Mouse (Mus musculus) E14TG2a.4 (cell line): ENCODE measurements around the gene Slc11a1.
"Not testable (repeated sequence)": the region's sequence is repeated elsewhere in the genome, so short reads cannot be mapped to it uniquely, and the experiment has no call there.

Source experiments
- H3K27me3 ChIP-seq: 2 replicates; pipeline ENCODE4 v1.6.1; 2014; ENCODE audit warnings: low read length, control low read depth; ENCODE audit not compliant: insufficient read depth
- H3K36me3 ChIP-seq: 2 replicates; pipeline ENCODE4 v1.6.1; 2014; ENCODE audit warnings: low read length, control low read depth; ENCODE audit not compliant: insufficient read depth
- H3K4me1 ChIP-seq: replicated peaks from 2 replicates; pipeline ENCODE4 v1.6.1; 2014; ENCODE audit warnings: low read depth, low read length, control low read depth
- H3K4me3 ChIP-seq: replicated peaks from 2 replicates; pipeline ENCODE4 v1.5.1; 2014; ENCODE audit warnings: mild to moderate bottlenecking, low read length
- H3K9me3 ChIP-seq: 2 replicates; pipeline ENCODE4 v1.6.1; 2014; ENCODE audit warnings: low read length, control low read depth
- CTCF ChIP-seq: conservative IDR thresholded peaks from 2 replicates; pipeline ENCODE4 v1.5.1; 2014; ENCODE audit warnings: low read length
- NANOG ChIP-seq: IDR thresholded peaks from 2 replicates; pipeline ENCODE4 v1.6.1; 2014; ENCODE audit warnings: borderline replicate concordance, low read length, mixed read lengths
- POU5F1 ChIP-seq: IDR thresholded peaks from 2 replicates; pipeline ENCODE4 v1.6.1; 2014; ENCODE audit warnings: low read length, borderline replicate concordance

Slc11a1 gene

GRCm38 (mm10) chr1:74337241-74337771 lies 37.7 kb upstream of the Slc11a1 start:
- Histone ChIP-seq H3K36me3 (peaks cover 6% of the 10 kb centered on the region; the same call in 1 of the 2 replicates), H3K4me1 (peaks cover 63% of the 10 kb centered on the region), H3K4me3 (peak overlapping the region; percentile 35; the same call in 1 of the 2 replicates), H3K27me3 (peaks cover 13% of the 10 kb centered on the region), H3K9me3 (0 out of 2 replicates have a peak, but pooled peaks cover 3% of the 10 kb centered on the region)
- TF ChIP-seq POU5F1 = no peak
- TF ChIP-seq NANOG = no peak
- TF ChIP-seq CTCF = no peak

- TF ChIP-seq NANOG = no peak
- TF ChIP-seq POU5F1 = no peak
- no peak for TF ChIP-seq CTCF
- Histone ChIP-seq H3K36me3 (peaks cover 6% of the 10 kb centered on the region; the same call in 1 of the 2 replicates), H3K9me3 (0 out of 2 replicates have a peak, but pooled peaks cover 3% of the 10 kb centered on the region), H3K4me1 (peaks cover 68% of the 10 kb centered on the region), H3K27me3 (peaks cover 11% of the 10 kb centered on the region), H3K4me3 (no peak overlapping the region)
Measured at GRCm38 (mm10) chr1:74338013-74338412, 37.0 kb upstream of the Slc11a1 start.

GRCm38 (mm10) chr1:74338626-74339025 lies 36.4 kb upstream of the Slc11a1 start:
- H3K9me3 ChIP-seq = 0 out of 2 replicates have a peak, but pooled peaks cover 3% of the 10 kb centered on the region

GRCm38 (mm10) chr1:74339917-74340316 lies 35.1 kb upstream of the Slc11a1 start:
- Histone ChIP-seq H3K36me3 (peaks cover 6% of the 10 kb centered on the region; the same call in 1 of the 2 replicates), H3K9me3 (0 out of 2 replicates have a peak, but pooled peaks cover 3% of the 10 kb centered on the region), H3K27me3 (no peaks in the 10 kb centered on the region), H3K4me3 (0 out of 2 replicates have a peak overlapping the region, but pooled peaks have one; percentile 13), H3K4me1 (peaks cover 67% of the 10 kb centered on the region)
- TF ChIP-seq CTCF = no peak
- TF ChIP-seq NANOG = no peak
- TF ChIP-seq POU5F1 = no peak

More at GRCm38 (mm10) chr1:74338626-74339025, 36.4 kb upstream of the Slc11a1 start:
- peaks cover 68% of the 10 kb centered on the region for H3K4me1 ChIP-seq
- no peak overlapping the region for H3K4me3 ChIP-seq
- peaks cover 6% of the 10 kb centered on the region; the same call in 1 of the 2 replicates for H3K36me3 ChIP-seq
- H3K27me3 ChIP-seq = peaks cover 5% of the 10 kb centered on the region
- TF ChIP-seq POU5F1 (no peak), NANOG (no peak), CTCF (no peak)

GRCm38 (mm10) chr1:74340361-74340764 lies 34.6 kb upstream of the Slc11a1 start:
- Histone ChIP-seq H3K27me3 (no peaks in the 10 kb centered on the region), H3K4me1 (peaks cover 63% of the 10 kb centered on the region), H3K9me3 (0 out of 2 replicates have a peak, but pooled peaks cover 3% of the 10 kb centered on the region), H3K4me3 (0 out of 2 replicates have a peak overlapping the region, but pooled peaks have one; percentile 13), H3K36me3 (peaks cover 6% of the 10 kb centered on the region; the same call in 1 of the 2 replicates)
- TF ChIP-seq POU5F1 = no peak
- TF ChIP-seq NANOG = no peak
- no peak for TF ChIP-seq CTCF

- not testable (repeated sequence) for H3K9me3 ChIP-seq, H3K36me3 ChIP-seq, H3K27me3 ChIP-seq, H3K4me3 ChIP-seq
- peaks cover 56% of the 10 kb centered on the region for H3K4me1 ChIP-seq
Measured at GRCm38 (mm10) chr1:74340992-74341391, 34.0 kb upstream of the Slc11a1 start.

- no peaks in the 10 kb centered on the region for H3K27me3 ChIP-seq
- no peak for TF ChIP-seq CTCF
- TF ChIP-seq NANOG = no peak
- no peak for TF ChIP-seq POU5F1
- H3K4me3 ChIP-seq = no peak overlapping the region
- H3K36me3 ChIP-seq = no peaks in the 10 kb centered on the region; the same call in 1 of the 2 replicates
- peaks cover 51% of the 10 kb centered on the region for H3K4me1 ChIP-seq
- 0 out of 2 replicates have a peak, but pooled peaks cover 3% of the 10 kb centered on the region for H3K9me3 ChIP-seq
Measured at GRCm38 (mm10) chr1:74341898-74342297, 33.1 kb upstream of the Slc11a1 start.

GRCm38 (mm10) chr1:74342308-74342707 lies 32.7 kb upstream of the Slc11a1 start:
- Histone ChIP-seq H3K9me3 (0 out of 2 replicates have a peak, but pooled peaks cover 3% of the 10 kb centered on the region), H3K27me3 (no peaks in the 10 kb centered on the region), H3K4me1 (peaks cover 51% of the 10 kb centered on the region), H3K4me3 (no peak overlapping the region), H3K36me3 (no peaks in the 10 kb centered on the region; the same call in 1 of the 2 replicates)
- no peak for TF ChIP-seq CTCF
- no peak for TF ChIP-seq NANOG
- TF ChIP-seq POU5F1 = no peak
